ENCODE assay signal across 8 mouse cellular contexts in genomic region chr7:13010005-13010908, GRCm38 (mm10). TPM values are rescaled to one million over a fixed set of nuclear protein-coding genes. Genes with fewer than 3 reads are reported as not detected.
DNase-seq lines count a peak whose midpoint lies in the region; ATAC-seq and TF ChIP-seq lines count a peak whose summit lies in the region.

TSS of gene Zbtb45 (minus strand) at chr7:13010034.

- peaks cover 25% of the 10 kb centered on the region for H3K36me3 ChIP-seq in embryonic facial prominence, embryonic 12.5 days
- H3K36me3 ChIP-seq in hindbrain, postnatal 0 days (ENCODE audit: insufficient read depth, low read length), result peaks cover 15% of the 10 kb centered on the region
- peaks cover 17% of the 10 kb centered on the region; the same call in 1 of the 2 replicates for H3K36me3 ChIP-seq in macrophage (ENCODE audit: inconsistent target)

- H3K4me3 ChIP-seq in embryonic facial prominence, embryonic 12.5 days, result peak within 1 kb of the TSS; percentile 65
- peak within 1 kb of the TSS; percentile 44 for H3K4me3 ChIP-seq in hindbrain, postnatal 0 days (ENCODE audit: low read length)
- peak within 1 kb of the TSS; percentile 93 for H3K4me3 ChIP-seq in macrophage (ENCODE audit: inconsistent target)

- H3K9me3 ChIP-seq in embryonic facial prominence, embryonic 12.5 days, result no peaks in the 10 kb centered on the region
- no peaks in the 10 kb centered on the region for H3K9me3 ChIP-seq in hindbrain, postnatal 0 days (ENCODE audit: low read length)

- H3K4me1 ChIP-seq in embryonic facial prominence, embryonic 12.5 days, result peaks cover 22% of the 10 kb centered on the region
- H3K4me1 ChIP-seq in hindbrain, postnatal 0 days (ENCODE audit: insufficient read depth, low read length), result peaks cover 10% of the 10 kb centered on the region; the same call in 1 of the 2 replicates

- no peak for DNase-seq in left cerebral cortex, adult 18-20 months (ENCODE audit: low spot score in 2 of 2)
- DNase-seq in left cerebral cortex, adult 9 months (ENCODE audit: low spot score in 2 of 2), result no peak
- DNase-seq in ZHBTc4 (ENCODE audit: low read depth, low spot score), result peak; percentile 90
- peak; percentile 5 for DNase-seq in hindbrain, postnatal 0 days (ENCODE audit: low spot score)
- DNase-seq in ovary, postnatal 36 days (ENCODE audit: low spot score), result no peak
- DNase-seq in spleen, postnatal 36 days (ENCODE audit: low spot score in 2 of 2), result no peak

- peak within 1 kb of the TSS; percentile 75 for H3K4me2 ChIP-seq in embryonic facial prominence, embryonic 12.5 days (replicated peaks)
- peak within 1 kb of the TSS; percentile 70 for H3K4me2 ChIP-seq in hindbrain, postnatal 0 days (ENCODE audit: low read depth, low read length)

- TF ChIP-seq CTCF in hindbrain, postnatal 0 days (IDR thresholded peaks at IDR 0.05; ENCODE audit: low read depth), result peak; percentile 2; the same call in 1 of the 2 replicates

- H3K79me2 ChIP-seq in macrophage (ENCODE audit: inconsistent target), result peaks cover 26% of the 10 kb centered on the region

- H3K9ac ChIP-seq in embryonic facial prominence, embryonic 12.5 days, result peak within 1 kb of the TSS; percentile 87
- peak within 1 kb of the TSS; percentile 56 for H3K9ac ChIP-seq in hindbrain, postnatal 0 days (replicated peaks; ENCODE audit: low read length)

- H3K27me3 ChIP-seq in embryonic facial prominence, embryonic 12.5 days, result peaks cover 15% of the 10 kb centered on the region
- H3K27me3 ChIP-seq in hindbrain, postnatal 0 days (ENCODE audit: insufficient read depth, low read length), result no peaks in the 10 kb centered on the region

- H3K27ac ChIP-seq in embryonic facial prominence, embryonic 12.5 days, result peak within 1 kb of the TSS; percentile 97
- peak within 1 kb of the TSS; percentile 73 for H3K27ac ChIP-seq in hindbrain, postnatal 0 days
- peak within 1 kb of the TSS; percentile 73 for H3K27ac ChIP-seq in macrophage

- WGBS in embryonic facial prominence, embryonic 12.5 days, result 18% methylated on average over 26 of the region's 26 CpGs
- 5% methylated on average over 26 of the region's 26 CpGs for WGBS in hindbrain, postnatal 0 days
- WGBS in macrophage (ENCODE audit: missing documents), result 22% methylated on average over 24 of the region's 26 CpGs

- ATAC-seq in embryonic facial prominence, embryonic 12.5 days (ENCODE audit: insufficient number of reproducible peaks, insufficient read depth, low FRiP score, low TSS enrichment), result no peak
- no peak for ATAC-seq in hindbrain, postnatal 0 days

RNA-seq across cellular contexts. Expression of gene Zbtb45, which starts in this region (rescaled TPM):
- 10 to 100 TPM; 35.3 to 38.3 TPM for total RNA-seq in left cerebral cortex, adult 18-20 months (2021)
- 28.8 and 29.9 TPM in 2 replicates for polyA plus RNA-seq in embryonic facial prominence, embryonic 12.5 days (2016; fragmentation: Nextera tagmentation; extraction: Ambion mirVana)
- total RNA-seq in hindbrain, postnatal 0 days (2014; rRNA removed), result 41.6 and 47.6 TPM in 2 replicates
- polyA plus RNA-seq in hindbrain, postnatal 0 days (2015; fragmentation: Nextera tagmentation; extraction: Ambion mirVana), result 23.9 and 24.6 TPM in 2 replicates
- total RNA-seq in macrophage (2018; cell fraction: chromatin; rRNA removed), result 10 to 100 TPM in 3 of 26 experiments, 1 to 10 TPM in 21, under 1 TPM in 2; 0.43 to 13.6 (median 4.0) TPM
- 10 to 100 TPM in 14 of 26 experiments, 1 to 10 TPM in 12; 2.3 to 14.9 (median 10.7) TPM for total RNA-seq in macrophage (2018; cell fraction: cytosol; rRNA removed)
- 10 to 100 TPM in 7 of 26 experiments, 1 to 10 TPM in 19; 1.3 to 16.1 (median 5.9) TPM for total RNA-seq in macrophage (2018; cell fraction: nucleus; rRNA removed)
- 7.4 to 11.7 TPM (median 11.4 TPM) in 3 replicates for polyA plus RNA-seq in macrophage (2018)

Comparison
In these comparisons a context has a peak if more than half of its experiments do, and no peak if none do; other contexts are left out.
1. DNase-seq: peak in ZHBTc4 (single experiment) and hindbrain, postnatal 0 days (single experiment); none in left cerebral cortex, adult 18-20 months (0 of 2), left cerebral cortex, adult 9 months (0 of 2), ovary, postnatal 36 days (single experiment) and spleen, postnatal 36 days (0 of 2).
2. Peak in every context shown above with its lines, with median percentiles within 50 percentile points of each other: H3K27ac ChIP-seq and H3K4me3 ChIP-seq.